Mouse (Mus musculus): ENCODE data around the gene Agtr1a.

Agtr1a gene

DNA sequence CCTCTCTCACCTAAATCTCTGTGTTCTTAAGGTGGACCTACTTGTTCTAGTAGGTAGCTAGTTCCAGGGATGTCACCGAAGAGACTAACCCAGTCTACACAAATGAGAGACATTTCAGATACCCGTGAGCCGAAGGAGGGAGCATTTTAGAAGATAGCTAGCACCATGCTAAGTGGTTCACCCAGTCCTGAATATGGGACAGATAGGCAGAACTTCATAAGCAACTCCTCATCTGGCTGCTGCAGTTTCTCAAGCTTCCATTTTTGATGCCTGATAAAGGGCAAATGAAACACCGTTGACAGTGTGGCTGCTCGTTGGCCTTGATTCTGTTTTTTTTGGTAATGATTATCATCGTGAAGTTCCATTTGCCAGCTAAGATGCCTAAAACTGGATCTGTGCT lies 25.8 kb downstream of the Agtr1a start:
- ATAC-seq (ENCODE audit: low TSS enrichment) = no peak

GRCm38 (mm10) chr13:30364097-30364625 lies 27.9 kb downstream of the Agtr1a start:
- no peak for ATAC-seq (ENCODE audit: low TSS enrichment)

DNA sequence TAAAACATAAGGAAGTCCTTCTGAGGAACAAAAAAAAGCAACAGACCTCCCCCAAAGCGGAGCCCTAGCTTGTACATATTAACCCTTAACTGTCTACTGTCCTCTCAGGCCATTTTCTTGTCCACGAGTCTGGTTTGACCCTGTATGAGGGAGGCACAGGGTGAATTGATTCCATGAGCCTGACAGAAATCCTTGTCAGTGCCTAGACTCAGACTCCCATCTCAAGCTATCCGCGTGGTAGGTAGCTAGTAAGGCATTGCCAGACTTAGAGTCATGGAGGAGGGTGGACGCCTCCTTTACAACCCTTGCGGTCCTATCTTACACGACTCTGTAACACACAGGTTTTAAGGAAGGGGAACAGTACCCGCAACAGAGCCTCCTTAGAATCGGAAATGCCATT lies 28.5 kb downstream of the Agtr1a start:
- ATAC-seq (ENCODE audit: low TSS enrichment) = no peak

- ATAC-seq (ENCODE audit: low TSS enrichment) = no peak
Observed at GRCm38 (mm10) chr13:30365378-30365777, 29.1 kb downstream of the Agtr1a start.

DNA sequence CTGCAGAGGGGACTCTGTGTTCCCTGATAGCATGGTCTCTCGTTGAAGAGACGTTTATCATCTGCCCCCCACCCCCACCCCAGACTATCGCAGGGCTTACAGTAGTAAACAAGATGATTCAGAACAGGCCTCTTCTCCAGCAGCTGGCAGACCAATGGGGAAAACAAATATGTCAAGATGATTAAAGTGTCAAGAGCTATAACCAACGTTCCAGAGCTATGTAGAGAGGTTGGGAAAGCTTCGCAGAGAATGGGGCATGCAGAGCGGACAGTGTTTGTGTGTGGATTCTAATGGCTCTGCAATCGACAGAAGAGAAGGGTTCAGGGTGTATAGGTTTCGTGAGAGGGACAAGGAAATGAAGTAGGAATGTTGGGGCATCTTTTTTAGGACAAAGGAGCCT lies 31.9 kb downstream of the Agtr1a start:
- no peak for ATAC-seq (ENCODE audit: low TSS enrichment)

GRCm38 (mm10) chr13:30368746-30369145 lies 32.5 kb downstream of the Agtr1a start:
- no peak for ATAC-seq (ENCODE audit: low TSS enrichment)

DNA sequence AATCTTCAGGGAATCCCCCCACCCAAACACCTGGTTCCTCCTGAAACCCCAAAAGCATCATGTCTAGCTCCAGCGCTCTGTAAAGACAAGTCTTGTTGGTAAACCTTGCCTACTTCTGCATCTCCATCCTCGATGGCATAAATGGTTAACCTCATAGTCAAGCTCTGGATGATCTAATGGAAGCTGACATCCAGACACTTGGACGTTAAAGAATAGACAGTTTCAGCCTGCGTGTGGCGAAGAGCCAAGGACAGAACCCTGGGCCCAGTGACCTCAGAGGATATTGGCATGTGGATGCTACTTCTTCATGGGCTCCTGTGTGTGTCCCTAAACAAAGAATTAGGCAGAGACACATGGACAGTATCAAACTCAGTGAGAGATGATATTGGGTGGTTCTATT lies 42.6 kb downstream of the Agtr1a start:
- no peak for ATAC-seq (ENCODE audit: low TSS enrichment)

- ATAC-seq (ENCODE audit: low TSS enrichment) = no peak; the same call in 1 of the 2 replicates
Observed at GRCm38 (mm10) chr13:30385183-30385582, 48.9 kb downstream of the Agtr1a start.

DNA sequence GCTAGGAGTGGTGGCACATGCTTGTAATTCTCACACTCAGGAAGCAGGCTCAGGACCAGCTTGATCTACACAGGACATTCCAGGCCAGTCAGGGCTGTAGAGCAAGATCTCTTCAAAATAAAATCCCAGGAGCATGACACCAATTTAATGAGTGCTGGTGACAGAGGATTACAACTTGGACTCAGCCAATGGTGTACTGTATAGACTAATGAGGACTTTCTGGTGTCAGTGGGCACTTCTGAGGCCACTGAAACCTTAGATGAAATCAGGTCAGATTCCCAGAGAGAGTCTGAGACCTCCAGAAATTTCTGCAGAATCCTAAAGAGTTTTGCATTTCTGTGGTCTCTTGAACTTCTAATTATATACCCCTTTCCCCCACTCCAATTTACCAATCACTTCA lies 57.9 kb downstream of the Agtr1a start:
- ATAC-seq (ENCODE audit: low TSS enrichment) = no peak

DNA sequence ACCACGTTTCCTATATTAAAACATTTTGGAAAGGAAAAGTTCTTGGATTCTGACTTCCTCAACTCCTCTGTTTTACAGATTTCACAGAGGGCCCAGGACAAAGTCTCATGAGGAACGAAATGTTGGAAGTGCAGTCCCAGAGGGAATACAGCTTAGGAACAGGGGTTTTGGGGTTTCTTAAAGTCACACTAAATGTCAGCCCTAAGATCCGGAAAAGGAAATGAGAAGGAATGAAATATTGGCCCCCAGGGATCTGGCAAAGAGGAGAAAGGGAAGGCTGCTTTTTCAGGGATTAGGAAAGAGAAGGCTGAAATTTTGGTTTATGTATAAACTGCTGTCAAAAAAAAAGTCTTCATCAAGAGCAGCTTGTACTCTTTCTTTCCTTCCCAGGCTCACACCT lies 60.2 kb downstream of the Agtr1a start:
- ATAC-seq (ENCODE audit: low TSS enrichment) = no peak

- no peak for ATAC-seq (ENCODE audit: low TSS enrichment)
Observed at GRCm38 (mm10) chr13:30398852-30399251, 62.6 kb downstream of the Agtr1a start.

DNA sequence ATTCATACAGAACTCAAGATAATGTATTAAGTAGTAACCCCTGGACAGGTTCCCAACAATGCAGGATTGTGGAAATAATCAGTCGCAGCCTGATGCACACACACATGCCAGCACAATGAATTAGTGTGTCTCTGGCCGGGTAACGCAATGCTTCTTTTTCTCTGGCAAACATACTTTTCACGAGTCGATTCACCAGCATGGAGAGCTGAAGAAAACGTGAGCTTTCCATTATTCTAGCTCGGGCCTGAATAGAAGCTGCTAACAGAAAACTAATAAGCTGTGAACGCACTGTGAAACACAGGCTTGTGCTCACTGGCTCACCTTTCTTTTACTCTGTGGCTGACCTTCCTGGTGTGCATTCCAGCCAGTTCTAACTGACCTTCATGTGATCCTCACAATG lies 64.4 kb downstream of the Agtr1a start:
- no peak for ATAC-seq (ENCODE audit: low TSS enrichment)

DNA sequence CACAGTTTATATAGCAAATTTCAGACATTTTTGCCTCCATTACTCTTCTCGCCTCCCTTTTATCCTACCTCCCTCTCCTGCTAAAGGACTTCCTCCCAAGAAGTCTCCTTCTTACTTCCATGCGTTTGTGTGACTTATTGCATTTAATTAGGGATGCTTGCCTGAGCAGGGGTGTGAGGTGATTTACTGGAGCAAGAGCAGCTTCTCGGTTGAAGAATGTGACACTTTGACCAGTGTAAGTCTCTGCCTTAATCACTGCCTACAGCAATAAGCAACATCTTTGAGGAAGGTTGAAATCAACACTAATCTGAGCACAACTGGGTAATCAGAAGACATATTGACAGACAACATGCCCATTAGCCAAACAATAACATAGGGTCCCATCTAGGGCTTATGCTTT lies 67.6 kb downstream of the Agtr1a start:
- no peak for ATAC-seq (ENCODE audit: low TSS enrichment)

- no peak for ATAC-seq (ENCODE audit: low TSS enrichment)
Observed at GRCm38 (mm10) chr13:30418611-30419010, 82.4 kb downstream of the Agtr1a start.

DNA sequence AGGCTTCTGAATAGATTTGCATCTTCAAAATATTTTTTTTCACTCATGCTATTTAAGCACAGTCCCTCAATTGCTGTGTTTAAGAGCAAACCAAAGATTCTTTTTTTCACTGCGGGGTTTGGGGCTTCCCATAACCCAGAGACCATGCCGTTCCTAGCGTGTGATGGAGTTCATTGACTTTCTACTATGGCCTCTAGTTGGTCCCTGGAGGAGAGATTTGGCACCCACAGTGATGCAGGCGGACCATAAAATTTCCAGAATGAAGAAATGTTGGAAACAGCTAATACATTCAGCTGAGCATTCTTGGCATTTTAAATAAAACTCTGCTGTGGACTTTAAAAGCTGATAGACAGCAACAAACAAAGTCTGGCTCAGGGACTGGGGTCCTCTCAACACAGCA lies 90.8 kb downstream of the Agtr1a start:
- ATAC-seq (ENCODE audit: low TSS enrichment) = no peak

DNA sequence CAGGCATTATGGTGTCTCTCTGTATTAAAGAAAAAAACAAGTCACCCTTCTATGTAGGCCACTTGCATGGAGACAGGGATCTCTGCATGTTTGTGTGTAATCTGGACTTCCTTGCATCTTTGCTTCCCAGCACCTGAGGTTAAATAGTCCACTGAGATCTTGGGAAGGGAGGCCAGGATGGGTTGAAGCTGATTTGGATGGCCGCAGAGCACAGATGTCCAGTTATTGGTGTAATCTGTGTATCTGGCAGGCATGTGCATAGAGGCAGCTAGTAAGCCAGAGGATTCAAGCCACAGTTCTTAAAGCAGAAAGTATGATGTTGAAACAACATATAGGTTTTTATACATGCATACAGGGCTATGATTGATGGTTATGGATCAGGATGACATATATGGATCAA lies 91.2 kb downstream of the Agtr1a start:
- ATAC-seq (ENCODE audit: low TSS enrichment) = no peak
